Mouse (Mus musculus) adrenal gland, adult 8-10 months (tissue): ENCODE measurements around the gene Ppp2r5e. TPM values are rescaled to one million over a fixed set of nuclear protein-coding genes. Genes with fewer than 3 reads are reported as not detected.

Experiments
- DNase-seq: peaks from one replicate; pipeline ENCODE4 v3.0.0; 2022
- total RNA-seq, 4 experiments: library from RNA; stranded (reverse); gene quantifications; 2 replicates each; pipeline ENCODE4 v1.2.4; 2022

The Ppp2r5e gene
- total RNA-seq, 4 experiments from 2014 or later = 50.9 to 58.1 (median 51.5) TPM

- DNase-seq = no peak
These were observed 18.8 kb downstream of the Ppp2r5e start for GRCm38 (mm10) chr12:75577255-75577654.

GRCm38 (mm10) chr12:75572271-75572670 is 23.8 kb downstream of the Ppp2r5e start:
- peak; percentile 48 for DNase-seq

GRCm38 (mm10) chr12:75570138-75570537 is 25.9 kb downstream of the Ppp2r5e start:
- DNase-seq = no peak

DNA sequence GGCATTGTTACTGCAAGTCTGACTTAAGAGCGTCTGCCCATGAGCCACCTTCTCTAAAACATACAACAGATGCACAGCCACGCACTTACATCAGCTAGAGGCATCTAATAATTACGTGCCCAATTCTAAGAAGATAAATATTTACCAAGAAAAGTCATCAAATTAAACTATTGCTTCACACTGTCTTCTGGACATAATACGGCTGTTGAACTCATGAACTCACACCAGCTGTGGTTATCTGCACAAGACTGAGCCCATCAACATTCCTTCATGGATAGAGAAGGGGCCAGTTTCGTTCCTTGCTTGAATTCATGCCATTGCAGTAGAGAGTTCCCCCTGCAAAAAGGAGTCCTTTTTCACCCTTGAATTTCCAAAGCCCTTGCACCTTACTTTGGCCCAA is 28.3 kb downstream of the Ppp2r5e start:
- no peak for DNase-seq

DNA sequence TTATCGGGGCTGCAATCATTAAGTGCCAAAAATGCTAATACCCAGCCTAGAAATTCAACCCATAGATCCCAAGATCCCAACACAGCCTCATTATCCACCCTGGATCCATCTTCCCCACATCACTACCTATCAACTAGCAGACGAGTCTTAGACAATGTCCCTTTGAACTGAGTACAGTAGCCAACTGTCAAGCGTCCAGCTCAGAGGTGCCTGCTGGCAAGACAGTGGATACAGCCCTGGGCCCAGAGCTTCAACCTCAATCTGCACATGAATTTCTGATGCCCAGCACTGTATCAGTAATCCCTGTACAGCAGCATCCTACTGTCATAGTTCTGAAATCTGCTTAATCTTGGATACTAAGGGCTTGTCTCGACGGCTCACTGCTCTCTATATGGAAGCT is 30.3 kb downstream of the Ppp2r5e start:
- DNase-seq = no peak

DNA sequence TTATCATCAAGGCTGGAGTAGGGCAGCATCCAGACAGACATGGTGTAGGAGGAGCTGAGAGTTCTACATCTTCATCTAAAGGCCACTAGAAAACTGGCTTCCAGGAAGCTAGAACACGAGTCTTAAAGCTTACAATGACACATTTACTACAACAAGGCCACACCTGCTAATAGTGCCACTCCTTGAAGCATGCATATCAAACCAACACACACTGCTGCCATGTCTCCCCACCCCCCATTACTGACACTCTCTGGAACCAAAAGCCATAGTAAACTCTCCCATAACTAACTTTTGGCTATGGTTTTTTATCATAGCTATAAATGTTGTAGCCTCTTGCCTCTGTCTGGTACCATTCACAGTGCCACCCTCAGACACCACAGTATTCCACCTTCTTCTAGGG is 31.5 kb downstream of the Ppp2r5e start:
- no peak for DNase-seq

DNA sequence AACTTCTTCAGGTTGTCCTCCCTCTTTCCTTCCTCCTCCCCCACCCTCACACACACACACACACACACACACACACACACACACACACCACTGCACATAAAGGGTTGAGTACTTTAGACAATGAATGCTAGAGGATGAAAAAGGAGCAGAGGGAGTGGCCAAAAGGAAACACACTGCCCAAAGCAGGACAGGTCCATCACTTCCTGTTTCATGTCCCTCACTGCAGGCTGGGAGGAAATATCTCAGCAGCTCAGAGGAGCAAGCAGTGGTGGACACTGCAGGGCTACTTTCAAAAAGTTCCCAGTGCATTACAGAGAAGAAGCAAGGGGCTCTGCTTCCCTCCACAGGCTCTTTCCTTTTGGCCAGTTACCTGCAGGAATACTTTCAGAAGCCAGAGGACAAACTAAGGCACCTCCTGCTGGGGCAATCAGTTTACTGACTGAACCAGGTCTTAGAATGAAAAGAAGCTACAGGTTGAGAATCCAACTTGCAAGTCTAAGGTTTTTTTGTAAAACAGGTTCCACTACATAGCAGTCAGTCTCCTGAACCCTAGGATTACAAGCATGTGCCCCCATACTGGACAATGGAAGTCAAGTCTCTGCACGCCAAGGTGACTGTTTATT is 32.9 kb downstream of the Ppp2r5e start:
- DNase-seq = no peak

GRCm38 (mm10) chr12:75560681-75561387 is 35.2 kb downstream of the Ppp2r5e start:
- DNase-seq = no peak

DNA sequence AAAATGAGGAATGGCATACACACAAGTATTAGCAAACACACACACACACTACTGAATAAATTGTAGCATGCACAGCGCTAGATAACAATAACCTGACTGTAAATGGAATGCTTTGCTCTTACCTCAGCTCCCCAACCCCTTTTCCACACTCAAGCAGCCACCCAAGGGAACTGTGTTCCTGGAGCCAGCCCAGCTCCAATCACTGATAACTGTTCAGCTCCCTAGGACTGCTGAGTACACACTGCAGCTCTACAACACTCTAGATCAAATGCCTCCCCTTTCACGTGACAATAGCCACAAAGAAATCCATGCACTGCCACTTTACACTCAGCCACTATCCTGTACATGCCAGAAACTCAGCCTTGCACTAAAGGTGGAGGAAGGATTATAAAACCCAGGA is 36.8 kb downstream of the Ppp2r5e start:
- DNase-seq = no peak

GRCm38 (mm10) chr12:75557813-75558212 is 38.2 kb downstream of the Ppp2r5e start:
- DNase-seq = no peak

DNA sequence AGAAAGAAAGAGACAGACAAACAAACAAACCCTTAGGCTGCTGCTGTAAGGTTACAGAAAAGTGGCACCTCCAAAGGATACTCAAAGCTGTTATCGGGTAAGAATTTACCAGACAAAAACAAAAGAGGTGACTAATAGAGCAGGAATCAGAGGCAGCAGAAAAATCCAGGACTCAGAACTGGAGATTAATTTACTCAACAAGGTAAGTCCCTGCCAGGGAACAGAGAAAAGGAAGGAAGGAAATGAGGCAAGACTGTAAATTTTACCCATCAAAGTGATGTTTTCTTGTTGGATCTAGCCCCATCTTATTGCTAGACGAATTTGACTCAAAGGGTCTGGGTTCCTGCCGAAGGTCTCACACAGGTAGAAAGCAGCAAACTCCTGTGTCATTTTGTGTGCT is 41.0 kb downstream of the Ppp2r5e start:
- no peak for DNase-seq

GRCm38 (mm10) chr12:75552296-75552695 is 43.7 kb downstream of the Ppp2r5e start:
- no peak for DNase-seq

- no peak for DNase-seq
These were observed 44.4 kb downstream of the Ppp2r5e start for GRCm38 (mm10) chr12:75551671-75552070.

DNA sequence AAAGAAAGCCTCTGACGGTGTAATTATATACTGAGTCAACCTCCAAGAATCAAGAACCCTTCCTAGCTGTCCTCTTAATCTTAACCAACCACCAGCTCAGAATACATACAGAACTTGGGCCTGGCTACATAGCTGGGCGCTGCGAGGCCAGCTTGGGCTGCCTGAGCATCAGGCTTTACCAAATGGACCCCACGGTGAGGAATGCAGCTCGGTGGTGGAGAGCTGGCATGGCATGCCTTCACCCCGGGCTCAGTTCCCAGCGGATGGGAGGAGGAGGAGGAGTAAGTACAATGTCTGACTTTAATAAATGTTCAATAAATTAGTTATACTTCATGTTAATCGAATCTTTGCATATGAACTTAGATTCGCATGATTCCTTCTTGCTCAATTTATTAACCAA is 47.0 kb downstream of the Ppp2r5e start:
- no peak for DNase-seq

DNA sequence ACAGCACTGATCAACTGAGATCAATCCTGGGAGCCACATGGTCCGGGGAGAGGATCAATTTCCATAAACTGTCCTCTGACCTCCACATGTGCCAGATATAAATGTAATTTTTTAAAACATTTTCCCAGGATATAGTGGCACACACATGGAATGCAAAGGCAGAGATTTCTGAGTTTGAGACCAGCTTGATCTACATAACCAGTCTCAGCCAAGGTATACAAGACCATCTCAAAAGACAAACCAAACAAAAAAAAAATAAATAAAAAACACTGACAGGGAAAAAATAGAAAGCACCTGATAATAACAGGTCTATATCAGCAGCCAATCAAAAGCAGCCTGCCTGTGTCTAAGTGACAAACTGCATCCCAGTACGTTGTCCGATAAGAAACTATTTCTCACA is 48.9 kb downstream of the Ppp2r5e start:
- no peak for DNase-seq

DNA sequence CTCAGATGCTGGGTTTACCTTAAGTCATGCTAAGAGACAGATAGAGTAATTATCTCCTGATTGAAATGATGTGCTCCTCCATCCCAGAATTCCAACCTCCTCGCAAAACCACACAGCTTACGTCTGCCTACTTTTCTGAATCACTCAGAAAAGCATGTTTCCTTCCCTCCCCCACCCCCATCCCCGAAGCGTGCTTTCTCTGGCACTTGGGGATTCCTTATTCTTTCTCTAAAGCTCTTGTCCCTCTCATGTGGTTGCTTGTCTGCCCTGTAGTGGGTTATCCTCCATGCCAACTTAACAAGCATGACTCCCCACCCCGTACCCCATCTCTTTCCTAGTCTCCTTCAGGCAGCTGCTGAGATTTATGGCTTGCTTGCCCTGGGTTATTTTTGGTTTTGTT is 49.8 kb downstream of the Ppp2r5e start:
- DNase-seq = no peak

DNA sequence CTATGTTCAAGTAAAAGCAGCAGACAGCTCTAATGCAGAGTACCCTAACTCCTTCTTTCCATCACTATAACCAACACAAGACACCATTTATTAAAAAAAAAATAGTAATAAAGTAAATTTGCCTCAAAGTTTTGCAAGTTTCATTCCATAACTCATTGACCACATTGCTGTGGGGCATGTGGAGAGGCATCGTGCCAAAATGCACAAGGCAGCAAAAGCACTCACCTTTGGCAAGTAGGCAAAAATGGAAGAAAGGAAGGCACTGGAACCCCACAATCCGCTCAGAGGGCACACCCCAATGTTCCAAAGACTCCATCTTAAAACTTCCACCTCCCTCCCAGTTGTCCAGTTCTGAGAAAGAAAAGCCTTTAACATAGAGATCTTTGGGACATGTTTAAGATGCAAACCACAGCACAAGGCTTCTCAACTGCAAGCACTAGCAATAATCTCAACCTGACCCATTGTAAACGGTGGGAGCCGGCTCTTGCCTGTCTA is 50.6 kb downstream of the Ppp2r5e start:
- no peak for DNase-seq

GRCm38 (mm10) chr12:75544666-75545065 is 51.4 kb downstream of the Ppp2r5e start:
- DNase-seq = no peak

GRCm38 (mm10) chr12:75544259-75544658 is 51.8 kb downstream of the Ppp2r5e start:
- no peak for DNase-seq

GRCm38 (mm10) chr12:75543346-75543745 is 52.7 kb downstream of the Ppp2r5e start:
- no peak for DNase-seq

GRCm38 (mm10) chr12:75540621-75541171 is 55.3 kb downstream of the Ppp2r5e start:
- no peak for DNase-seq

DNA sequence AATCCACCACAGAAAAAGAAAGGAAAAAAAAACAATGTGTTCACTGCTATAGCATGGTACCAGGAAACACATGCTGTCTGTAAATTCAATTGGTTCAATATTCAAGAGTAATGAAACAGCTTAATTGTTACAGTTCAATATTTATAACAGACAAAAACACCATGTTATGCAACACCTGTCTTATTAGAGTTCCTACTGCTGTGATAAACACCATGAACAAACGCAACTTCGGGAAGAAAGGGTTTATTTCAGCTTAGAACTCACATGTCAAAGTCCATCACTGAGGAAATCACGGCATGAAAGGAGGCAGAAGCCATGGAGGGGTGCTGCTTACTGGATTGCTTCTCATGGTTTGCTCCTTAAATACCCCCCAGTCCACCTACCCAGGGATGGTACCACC is 56.8 kb downstream of the Ppp2r5e start:
- DNase-seq = no peak

- peak; percentile 53 for DNase-seq
These were observed 58.2 kb downstream of the Ppp2r5e start for GRCm38 (mm10) chr12:75537673-75538423.
